ENCODE assay signal across 8 mouse cellular contexts in the genomic region with DNA sequence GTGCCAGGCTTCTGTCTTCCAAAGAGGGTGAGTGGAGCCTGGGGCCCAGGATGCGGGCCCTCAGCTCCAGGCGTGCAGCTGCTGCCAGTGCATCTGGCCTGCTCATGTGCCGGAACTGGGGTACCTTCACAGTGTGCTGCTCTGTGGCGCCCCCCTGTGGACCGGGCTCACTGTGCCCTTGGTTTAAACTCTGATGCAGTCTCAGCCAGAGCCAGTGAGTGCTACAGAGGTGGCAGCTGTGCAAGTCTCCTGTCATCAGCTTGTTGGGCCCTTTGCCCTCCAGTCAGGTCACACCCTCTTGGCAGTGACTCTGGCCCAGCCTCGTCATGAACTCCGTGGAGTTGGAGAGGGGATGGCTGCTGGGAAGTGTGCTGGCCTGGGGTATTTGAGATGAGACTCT. TPM values are rescaled to one million over a fixed set of nuclear protein-coding genes. Genes with fewer than 3 reads are reported as not detected.
A peak's percentile ranks its signal among the peaks of the same experiment; 100 is the strongest.
DNase-seq lines count a peak whose midpoint lies in the region; ATAC-seq and TF ChIP-seq lines count a peak whose summit lies in the region.

No protein-coding gene starts in this region.

- H3K36me3 ChIP-seq in kidney, embryonic 14.5 days (ENCODE audit: control insufficient read depth, insufficient read depth, low read length) = peaks cover 98% of the 10 kb centered on the region
- peaks cover 100% of the 10 kb centered on the region for H3K36me3 ChIP-seq in E14TG2a.4 (ENCODE audit: insufficient read depth, low read length)
- peaks cover 100% of the 10 kb centered on the region for H3K36me3 ChIP-seq in heart, embryonic 14.5 days (ENCODE audit: control insufficient read depth, insufficient read depth, low read length)

- H3K9me3 ChIP-seq in kidney, embryonic 14.5 days (ENCODE audit: control insufficient read depth, low read length) = no peaks in the 10 kb centered on the region
- H3K9me3 ChIP-seq in E14TG2a.4 (ENCODE audit: low read length) = no peaks in the 10 kb centered on the region
- no peaks in the 10 kb centered on the region for H3K9me3 ChIP-seq in heart, embryonic 14.5 days (ENCODE audit: control insufficient read depth, low read length)

- no peak overlapping the region for H3K9ac ChIP-seq in kidney, embryonic 14.5 days (ENCODE audit: low read depth, low read length)
- no peak overlapping the region for H3K9ac ChIP-seq in heart, embryonic 14.5 days (ENCODE audit: low read length)

- ATAC-seq in kidney, embryonic 14.5 days (ENCODE audit: low FRiP score, low TSS enrichment) = no peak; the same call in 1 of the 2 replicates
- ATAC-seq in heart, embryonic 14.5 days (ENCODE audit: insufficient number of reproducible peaks, insufficient read depth, low FRiP score, low read depth) = peak; percentile 42; the same call in 1 of the 2 replicates

- WGBS in kidney, embryonic 14.5 days = 82% methylated on average over 7 of the region's 7 CpGs
- 64% methylated on average over 7 of the region's 7 CpGs for WGBS in heart, embryonic 14.5 days

- H3K4me3 ChIP-seq in kidney, embryonic 14.5 days (ENCODE audit: low read length) = no peak overlapping the region
- H3K4me3 ChIP-seq in E14TG2a.4 (replicated peaks; ENCODE audit: low read length) = no peak overlapping the region
- H3K4me3 ChIP-seq in heart, embryonic 14.5 days (ENCODE audit: control insufficient read depth in 1 of 2, insufficient read depth in 1 of 2, low read depth in 1 of 2, low read length in 2 of 2) = no peak overlapping the region

- peak; percentile 51 for DNase-seq in kidney, adult 18-20 months
- DNase-seq in adrenal gland, postnatal 36 days = peak; percentile 56 to 75
- DNase-seq in lung, postnatal 25 days (ENCODE audit: low spot score) = peak; percentile 11
- peak; percentile 57 for DNase-seq in thymus, postnatal 25 days
- no peak for DNase-seq in cerebellum, adult 9-10 months

- no peaks in the 10 kb centered on the region for H3K27me3 ChIP-seq in kidney, embryonic 14.5 days (ENCODE audit: control insufficient read depth, insufficient read depth, low read length)
- H3K27me3 ChIP-seq in E14TG2a.4 (ENCODE audit: insufficient read depth, low read length) = no peaks in the 10 kb centered on the region
- H3K27me3 ChIP-seq in heart, embryonic 14.5 days (ENCODE audit: control insufficient read depth, insufficient read depth, low read length) = no peaks in the 10 kb centered on the region

- peak; percentile 74 for TF ChIP-seq CTCF in E14TG2a.4 (conservative IDR thresholded peaks at IDR 0.05; ENCODE audit: low read length)

- no peak overlapping the region for H3K27ac ChIP-seq in kidney, embryonic 14.5 days (ENCODE audit: low read depth, low read length)
- no peak overlapping the region; a peak in 1 of 4 replicates for H3K27ac ChIP-seq in heart, embryonic 14.5 days (replicated peaks in 1 of 2; ENCODE audit: control insufficient read depth in 1 of 2, insufficient read depth in 1 of 2, low read depth in 2 of 2, low read length in 2 of 2)

- H3K4me1 ChIP-seq in kidney, embryonic 14.5 days (ENCODE audit: control insufficient read depth, insufficient read depth, low read length) = no peaks in the 10 kb centered on the region
- H3K4me1 ChIP-seq in E14TG2a.4 (replicated peaks; ENCODE audit: low read depth, low read length) = peaks cover 80% of the 10 kb centered on the region
- H3K4me1 ChIP-seq in heart, embryonic 14.5 days (ENCODE audit: control insufficient read depth in 2 of 2, insufficient read depth in 2 of 2, low read length in 2 of 2) = no peaks in the 10 kb centered on the region

- no peak overlapping the region for H3K4me2 ChIP-seq in kidney, embryonic 14.5 days (replicated peaks; ENCODE audit: low read depth, low read length)
- no peak overlapping the region for H3K4me2 ChIP-seq in heart, embryonic 14.5 days (ENCODE audit: low read length)

RNA-seq across cellular contexts. Expression of a gene that starts 16.8 kb away (rescaled TPM):
- 17.7 and 18.6 TPM in 2 replicates for polyA plus RNA-seq in kidney, embryonic 14.5 days (2014; fragmentation: Nextera tagmentation; extraction: Ambion mirVana)
- 10 to 100 TPM; 62.9 to 68.8 TPM for total RNA-seq in adrenal gland, postnatal 36 days (2021)
- polyA plus RNA-seq in heart, embryonic 14.5 days (2014; fragmentation: Nextera tagmentation; extraction: Ambion mirVana) = 19.2 and 20.1 TPM in 2 replicates

RNA-seq across cellular contexts. Expression of a gene that starts 49.9 kb away (rescaled TPM):
- 44.3 and 56.0 TPM in 2 replicates for polyA plus RNA-seq in kidney, embryonic 14.5 days (2014; fragmentation: Nextera tagmentation; extraction: Ambion mirVana)
- total RNA-seq in adrenal gland, postnatal 36 days (2021) = 10 to 100 TPM; 53.9 to 69.5 TPM
- polyA plus RNA-seq in heart, embryonic 14.5 days (2014; fragmentation: Nextera tagmentation; extraction: Ambion mirVana) = 25.2 and 26.3 TPM in 2 replicates

RNA-seq across cellular contexts. Expression of a gene that starts 55.7 kb away (rescaled TPM):
- polyA plus RNA-seq in kidney, embryonic 14.5 days (2014; fragmentation: Nextera tagmentation; extraction: Ambion mirVana) = 1,879 and 2,111 TPM in 2 replicates
- total RNA-seq in adrenal gland, postnatal 36 days (2021) = 100 to 1,000 TPM; 829 to 906 TPM
- 1,183 and 1,268 TPM in 2 replicates for polyA plus RNA-seq in heart, embryonic 14.5 days (2014; fragmentation: Nextera tagmentation; extraction: Ambion mirVana)
